Mouse (Mus musculus) B cell, adult (primary cell): Measurements from ENCODE around the gene Dctd. TPM values are rescaled to one million over a fixed set of nuclear protein-coding genes. Genes with fewer than 3 reads are reported as not detected.

Source experiments
- total RNA-seq: library from RNA; stranded (reverse); gene quantifications from 4 replicates; pipeline ENCODE4 v1.2.4, GENCODE M21; 2023; ENCODE audit not compliant: inconsistent age

Gene Dctd
- total RNA-seq, result 1.00 to 2.6 TPM (median 1.9 TPM) in 4 replicates

DNA sequence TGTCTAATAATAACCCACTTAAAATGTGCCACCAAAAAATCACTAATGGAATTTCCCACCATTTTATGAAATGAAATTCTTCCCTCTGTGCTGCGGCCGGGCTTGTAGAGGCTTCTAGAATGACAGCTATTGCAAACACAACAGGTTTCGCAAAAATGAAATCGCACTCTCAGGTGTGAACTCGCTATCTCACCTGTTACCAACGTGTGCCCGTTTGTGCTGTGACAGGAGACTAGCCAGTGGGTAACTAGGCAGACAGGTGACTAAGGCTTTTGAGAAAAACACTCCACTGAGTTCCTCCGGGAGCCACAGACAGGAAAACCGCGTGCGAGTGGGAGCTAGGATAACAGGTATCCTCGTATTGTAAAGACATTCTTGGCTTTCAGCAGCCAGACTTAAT, at the start of gene Dctd:
TSS of gene Dctd (plus strand) at position 301 of the 400 bp plus-strand sequence.

Other genes with a start within 250 kb of the Dctd start
- 2.7 to 3.5 TPM (median 3.2 TPM) in 4 replicates for gene Wwc2, start 108.2 kb upstream of the Dctd start, total RNA-seq